Mouse (Mus musculus): ENCODE measurements around the gene Sdhb.

Gene Sdhb

GRCm38 (mm10) chr4:141014114-141014513 is 53.1 kb downstream of the Sdhb start:
- DNase-seq (ENCODE audit: low spot score in 2 of 2) = no peak

- DNase-seq (ENCODE audit: low spot score in 2 of 2) = no peak
Measured at GRCm38 (mm10) chr4:141014856-141015255, 53.9 kb downstream of the Sdhb start.

- DNase-seq (ENCODE audit: low spot score in 2 of 2) = no peak
Measured at GRCm38 (mm10) chr4:141015356-141015755, 54.4 kb downstream of the Sdhb start.

GRCm38 (mm10) chr4:141016311-141016710 is 55.3 kb downstream of the Sdhb start:
- DNase-seq (ENCODE audit: low spot score in 2 of 2) = no peak

- DNase-seq (ENCODE audit: low spot score in 2 of 2) = no peak
Measured at GRCm38 (mm10) chr4:141017657-141018436, 56.8 kb downstream of the Sdhb start.

GRCm38 (mm10) chr4:141020220-141020619 is 59.2 kb downstream of the Sdhb start:
- no peak for DNase-seq (ENCODE audit: low spot score in 2 of 2)

- DNase-seq (ENCODE audit: low spot score in 2 of 2) = no peak
Measured at GRCm38 (mm10) chr4:141020811-141021613, 60.0 kb downstream of the Sdhb start.

GRCm38 (mm10) chr4:141021614-141021929 is 60.6 kb downstream of the Sdhb start:
- no peak for DNase-seq (ENCODE audit: low spot score in 2 of 2)

- no peak for DNase-seq (ENCODE audit: low spot score in 2 of 2)
Measured at GRCm38 (mm10) chr4:141024052-141024451, 63.0 kb downstream of the Sdhb start.

- DNase-seq (ENCODE audit: low spot score in 2 of 2) = no peak
Measured at GRCm38 (mm10) chr4:141024992-141025391, 64.0 kb downstream of the Sdhb start.

Measured in frontal cortex, postnatal 14 days (tissue).